Mouse (Mus musculus) lung, postnatal 0 days (tissue): ENCODE measurements around the gene Ptger1.

Experiments used
- CTCF ChIP-seq: IDR thresholded peaks from 2 replicates; pipeline ENCODE4 v1.5.1; 2016; ENCODE audit warnings: antibody characterized with exemption, mild to moderate bottlenecking
- EP300 ChIP-seq: IDR thresholded peaks from 2 replicates; pipeline ENCODE4 v1.6.1; 2016; ENCODE audit warnings: antibody characterized with exemption, mild to moderate bottlenecking, control low read depth

- TF ChIP-seq CTCF (no peak), EP300 (no peak)
Measured at GRCm38 (mm10) chr8:83648031-83648430, 18.4 kb upstream of the Ptger1 start.
